Mouse (Mus musculus) kidney, adult 2 months (tissue): ENCODE measurements around the gene Rpgrip1.

ENCODE experiments used
- CTCF ChIP-seq: fragments of 200-500 bp; conservative IDR thresholded peaks from 2 replicates; pipeline ENCODE4 v1.5.1; 2011; ENCODE audit warnings: low read depth, mild to moderate bottlenecking, control low read depth, low read length, moderate library complexity, mixed read lengths; ENCODE audit not compliant: insufficient read depth, insufficient read length
- POLR2A ChIP-seq: fragments of 200-500 bp; IDR thresholded peaks from one replicate; pipeline ENCODE4 v1.6.1; 2011; ENCODE audit warnings: low read depth, low read length, control low read depth

- no peak for TF ChIP-seq CTCF
- TF ChIP-seq POLR2A = no peak
Measured at GRCm38 (mm10) chr14:52100170-52100960, 10.1 kb upstream of the Rpgrip1 start.
